Comparison of ENCODE assay signal across 1 mouse cellular context in genomic region chr4:116820902-116821693, GRCm38 (mm10).
TF ChIP-seq lines count a peak whose summit lies in the region.

No protein-coding gene starts in this region.

TF ChIP-seq in C2C12, 6 proteins besides CTCF, POLR2A, EP300 and RAD21:
- TF ChIP-seq MYOD1 (IDR thresholded peaks at IDR 0.05; ENCODE audit: control insufficient read depth, insufficient read length, low read depth), result no peak
- TF ChIP-seq FOSL1 (IDR thresholded peaks at IDR 0.05; ENCODE audit: insufficient read depth, low read length, poor library complexity, severe bottlenecking), result no peak
- TF ChIP-seq USF1 (IDR thresholded peaks at IDR 0.05; ENCODE audit: low read depth), result no peak
- no peak for TF ChIP-seq MYOG (IDR thresholded peaks at IDR 0.05; ENCODE audit: control insufficient read depth, extremely low read depth, insufficient read length)
- peak; percentile 43 for TF ChIP-seq MAX (IDR thresholded peaks at IDR 0.05)
